Mouse (Mus musculus) cerebellum, adult 11-12 months (tissue): Measurements from ENCODE around the gene Vgll4.

Experiments
- DNase-seq: peaks from one replicate; pipeline ENCODE4 v3.0.0; 2022

Gene Vgll4

DNA sequence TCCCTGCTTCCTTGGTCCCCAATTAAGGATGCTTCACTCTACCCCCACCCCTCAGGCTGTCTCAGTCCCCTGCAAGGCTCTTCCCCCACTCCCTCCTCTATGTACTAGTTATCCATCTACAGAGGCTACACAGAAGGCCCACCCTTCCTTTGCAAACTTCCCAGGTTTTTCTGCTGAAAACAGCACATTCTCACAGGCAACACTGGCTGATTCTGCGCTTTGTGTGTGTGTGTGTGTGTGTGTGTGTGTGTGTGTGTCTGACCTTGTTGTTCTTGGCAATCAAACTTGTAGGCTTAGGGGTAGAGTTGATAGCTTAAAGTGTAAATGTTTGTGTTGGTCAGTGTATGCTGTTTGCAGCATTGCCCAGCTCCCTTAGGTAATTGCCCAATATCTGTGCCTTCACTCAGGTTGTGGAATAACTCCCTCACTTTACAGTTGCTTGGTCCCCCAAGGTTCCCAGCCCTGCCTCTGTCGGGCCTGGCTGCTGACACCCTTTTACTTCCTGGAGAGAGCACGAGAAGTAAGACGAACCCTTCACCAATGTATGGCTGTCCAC, 135.9 kb downstream of the Vgll4 start:
- no peak for DNase-seq

DNA sequence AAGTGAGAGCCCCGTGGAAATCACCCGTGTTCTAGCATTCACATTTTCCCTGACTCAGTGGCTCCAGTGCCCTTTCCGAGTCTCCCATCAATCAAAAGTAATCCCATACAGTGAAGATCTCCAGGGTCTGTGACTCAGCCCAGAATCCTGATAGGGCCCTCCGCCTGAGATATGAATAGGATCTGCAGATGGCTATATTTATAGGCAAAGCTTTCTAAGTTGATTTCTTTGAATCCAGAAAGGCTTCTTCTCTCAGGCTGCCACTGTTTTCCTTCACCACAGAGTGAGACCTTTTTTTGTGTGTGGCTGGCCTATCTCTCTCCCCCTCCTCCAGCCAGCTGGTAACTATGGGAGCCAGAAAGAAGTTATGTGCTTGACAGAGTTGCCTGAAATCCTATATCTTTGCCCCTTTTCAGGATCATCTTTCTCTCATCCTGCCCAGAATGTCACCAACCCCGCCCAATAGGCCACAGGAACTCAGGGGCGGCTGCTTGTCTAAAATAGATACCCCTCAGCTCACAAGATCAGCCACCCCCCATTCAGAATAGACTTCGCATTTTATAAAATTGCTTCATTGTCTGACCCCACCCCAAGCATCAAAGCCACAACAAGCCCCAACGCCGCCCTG, 136.6 kb downstream of the Vgll4 start:
- no peak for DNase-seq

DNA sequence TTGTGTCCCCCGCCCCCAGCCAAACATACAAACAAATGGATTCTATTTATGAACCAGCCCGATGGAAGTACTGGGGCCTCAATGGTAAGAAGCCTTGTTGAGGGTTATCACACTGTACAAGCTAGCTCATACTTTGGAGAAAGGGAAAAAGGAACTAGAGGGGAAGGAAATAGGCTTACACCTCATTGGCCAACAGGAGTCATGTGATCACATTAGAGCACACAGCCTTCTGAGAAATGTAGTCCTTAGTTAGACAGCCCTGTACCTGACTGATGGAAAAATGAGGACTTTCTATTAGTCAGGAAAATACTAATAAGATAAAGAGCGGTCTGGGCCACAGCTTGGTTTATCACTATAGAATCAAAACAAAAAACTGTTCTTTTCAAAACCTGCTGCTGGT, 138.0 kb downstream of the Vgll4 start:
- no peak for DNase-seq

DNA sequence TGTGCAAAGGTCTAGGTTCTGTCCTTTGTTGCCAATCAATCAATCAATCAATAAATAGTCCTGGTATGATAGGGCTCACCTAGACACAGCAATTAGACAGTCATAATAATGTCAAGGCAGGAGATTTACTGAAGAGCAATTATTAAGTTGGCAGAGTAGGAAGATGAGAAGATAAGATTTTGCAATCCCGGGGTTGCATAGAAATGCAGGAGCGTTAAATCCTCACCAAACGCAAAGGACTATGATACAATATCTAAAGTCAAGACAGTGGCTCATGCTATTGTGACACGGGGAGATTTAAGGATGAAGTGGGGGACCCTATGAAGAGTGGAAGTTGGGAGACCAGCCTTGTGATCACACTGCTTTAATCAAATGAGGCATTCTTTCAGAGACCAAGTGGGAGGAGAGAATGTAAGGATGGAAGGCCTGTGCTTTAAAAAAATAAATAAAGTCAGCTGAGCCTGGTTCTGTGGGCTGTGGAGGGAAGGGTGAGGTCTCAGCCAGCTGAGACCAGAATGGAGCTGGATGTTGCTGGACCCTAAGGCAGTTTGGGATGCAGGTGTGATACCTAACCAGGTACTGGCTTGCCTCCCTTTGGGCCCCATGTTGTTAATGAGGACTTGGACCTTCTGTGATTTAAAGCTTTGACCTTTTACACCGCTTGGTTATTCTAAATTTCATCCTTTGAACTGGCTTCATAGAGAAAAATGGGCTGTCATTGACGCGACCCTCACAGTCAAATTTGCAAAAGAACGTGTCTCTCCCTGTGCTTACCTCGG, 139.9 kb downstream of the Vgll4 start:
- no peak for DNase-seq

DNA sequence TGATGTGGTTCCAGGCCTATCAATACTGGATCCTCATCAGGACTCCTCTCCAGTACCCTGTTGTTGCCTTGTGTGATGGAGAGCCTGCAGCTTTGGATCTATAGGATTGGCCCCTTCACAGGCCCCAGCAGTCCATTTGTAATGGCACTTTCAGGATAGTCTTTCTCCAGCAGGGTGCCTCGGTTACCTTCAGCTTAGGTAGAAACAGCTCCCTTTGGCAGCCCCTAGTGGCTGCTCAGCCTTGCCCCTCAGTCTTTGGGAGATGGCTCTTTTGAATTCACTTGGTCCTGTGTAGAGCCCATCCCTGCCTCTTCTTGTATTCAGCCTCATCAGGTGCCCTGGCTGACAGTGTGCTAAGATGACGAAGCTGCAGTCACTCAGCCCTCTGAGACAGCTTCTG, 142.9 kb downstream of the Vgll4 start:
- no peak for DNase-seq

DNA sequence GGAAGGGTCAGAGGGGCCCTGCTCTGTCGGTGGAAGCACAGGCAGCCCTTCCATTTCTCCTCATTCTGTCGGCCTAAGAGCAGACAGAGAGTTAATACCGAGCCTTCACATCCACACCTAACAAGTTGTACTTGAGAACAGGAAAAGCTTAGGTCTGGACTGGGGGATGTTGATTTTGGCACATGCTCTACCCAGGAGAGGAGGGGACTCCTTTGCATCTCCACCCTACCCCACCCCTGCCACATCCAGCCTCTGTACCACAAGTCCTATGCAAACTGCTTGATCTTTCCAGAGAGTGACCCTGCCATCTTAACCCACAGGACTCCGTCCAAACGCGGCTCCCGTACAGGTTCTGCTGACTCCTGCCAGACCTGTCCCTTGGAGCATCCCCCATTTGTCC, 148.1 kb downstream of the Vgll4 start:
- no peak for DNase-seq

DNA sequence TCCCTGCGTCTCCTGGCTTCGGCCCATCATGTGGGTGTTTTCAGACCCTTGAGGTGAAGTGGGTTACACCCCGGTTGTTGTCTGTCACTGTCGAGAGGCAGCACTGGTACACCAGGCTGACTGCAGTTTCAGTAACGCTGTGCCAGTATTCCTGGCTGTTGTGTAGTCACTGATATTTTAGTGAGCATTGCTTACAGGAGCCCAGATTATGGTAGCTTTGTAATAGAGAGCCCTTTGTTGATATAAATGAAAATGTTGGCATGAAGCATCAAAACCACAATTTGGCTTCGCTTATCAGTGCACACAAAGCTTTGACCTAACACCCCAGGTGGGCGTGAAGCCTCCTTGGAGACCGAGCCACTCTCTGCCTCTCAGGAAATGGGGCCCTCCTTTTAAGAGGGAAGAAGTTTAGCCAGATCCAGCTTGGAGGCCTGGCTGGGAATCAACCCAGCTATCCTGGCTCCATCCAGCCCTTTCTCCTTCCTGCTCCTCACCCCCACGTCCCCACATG, 149.8 kb downstream of the Vgll4 start:
- no peak for DNase-seq

DNA sequence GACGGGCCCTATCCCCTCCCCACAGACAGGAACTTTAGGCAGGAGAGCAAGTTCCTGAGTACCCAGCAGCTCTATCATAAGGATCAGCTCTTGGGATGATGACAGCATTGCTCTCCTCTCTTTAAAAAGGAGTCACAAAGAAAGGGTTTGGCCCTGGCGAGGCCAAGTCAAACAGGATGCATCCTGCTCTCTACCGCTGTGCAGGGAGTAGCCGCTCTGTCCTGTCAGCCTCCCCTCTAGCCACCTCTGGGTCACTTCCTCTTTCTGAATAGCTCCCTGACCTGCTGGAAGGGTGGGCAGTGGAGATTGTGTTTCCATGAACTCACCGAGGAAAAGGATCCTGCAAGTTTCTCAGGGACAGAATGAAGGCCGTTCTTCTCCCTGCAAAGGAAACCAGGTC, 151.3 kb downstream of the Vgll4 start:
- no peak for DNase-seq

DNA sequence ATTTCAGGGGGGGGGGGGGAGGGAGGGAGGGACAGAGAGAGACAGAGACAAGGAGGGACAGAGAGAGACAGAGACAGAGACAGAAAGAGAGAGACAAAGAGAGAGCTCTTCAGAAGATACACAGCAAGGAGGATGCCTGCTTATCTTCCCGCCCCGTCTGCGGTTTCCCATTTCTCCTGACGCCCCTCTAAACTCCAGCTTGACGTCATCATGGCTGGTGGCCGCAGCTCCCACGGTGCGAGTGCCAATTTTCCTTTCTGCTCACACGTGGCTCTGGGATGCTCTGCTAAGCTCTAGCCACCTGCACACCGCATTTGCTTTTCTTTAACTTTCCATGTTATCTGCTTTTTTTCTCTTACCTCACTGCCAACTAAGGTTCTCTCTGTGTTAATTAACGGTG, 151.8 kb downstream of the Vgll4 start:
- no peak for DNase-seq

DNA sequence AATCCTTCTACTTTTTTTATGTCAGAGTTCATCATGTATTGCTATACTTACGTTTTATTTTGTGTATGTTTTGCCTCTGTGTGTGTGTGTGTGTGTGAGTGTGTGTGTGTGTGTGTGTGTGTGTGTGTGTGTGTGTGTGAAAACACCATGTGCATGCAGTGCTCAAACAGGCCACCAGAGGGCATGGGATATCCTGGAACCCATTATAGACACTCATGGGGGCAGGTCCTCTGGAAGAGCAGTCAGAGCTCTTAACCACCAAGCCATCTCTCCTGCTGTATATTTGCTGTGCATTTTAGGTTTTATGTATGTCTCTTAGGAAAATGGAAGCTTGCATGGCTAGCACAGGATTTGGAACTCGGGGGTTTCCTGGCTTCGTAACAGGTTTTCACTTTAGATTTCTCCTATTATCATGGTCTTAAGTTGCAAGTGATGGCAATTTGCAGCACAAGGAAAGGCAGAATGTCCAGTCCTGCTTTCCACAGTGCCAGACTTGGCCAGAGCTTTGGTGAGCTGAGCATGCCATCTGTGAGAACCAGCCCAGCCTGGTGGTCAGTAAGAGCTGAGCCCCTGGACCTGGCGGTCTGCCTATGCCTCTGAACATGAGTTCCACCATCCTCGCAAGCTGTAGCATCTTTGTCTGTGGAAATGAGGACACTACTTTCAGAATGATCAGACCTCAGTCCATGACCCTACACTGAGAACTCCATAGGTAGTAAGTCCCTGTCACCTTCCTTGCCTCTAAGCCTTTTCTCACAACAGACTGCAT, 154.7 kb downstream of the Vgll4 start:
- DNase-seq, result no peak

DNA sequence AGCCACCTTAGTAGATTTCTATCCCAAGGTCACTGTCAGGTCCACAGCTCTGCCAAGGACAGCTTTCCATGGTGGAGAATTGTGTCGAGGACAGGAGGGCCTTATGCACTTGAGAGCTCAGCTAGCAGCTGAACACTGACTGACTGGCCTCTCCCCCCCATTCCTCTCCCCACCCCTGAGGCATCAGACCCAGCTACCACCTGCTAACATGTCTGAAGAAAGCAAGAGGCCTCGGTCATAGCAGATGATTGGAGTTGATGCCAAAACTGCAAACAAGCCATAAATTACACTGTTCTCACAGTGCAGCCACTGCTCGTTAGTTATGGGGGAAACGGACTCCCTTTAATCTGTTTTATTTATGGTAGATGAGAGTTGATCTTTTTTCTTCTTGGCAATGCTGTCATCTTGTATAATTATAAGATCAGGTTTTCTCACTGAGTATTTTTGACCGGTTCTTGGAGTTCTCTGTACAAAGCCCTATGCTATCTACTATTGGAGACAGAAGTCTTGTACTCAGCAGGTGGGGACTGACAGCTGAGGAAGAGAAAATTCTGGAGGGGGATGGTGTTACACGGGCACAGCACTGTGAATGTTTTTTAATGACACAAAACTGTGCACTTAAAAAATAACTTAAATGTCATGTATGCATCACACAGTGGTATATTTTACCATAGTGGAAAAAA, 155.5 kb downstream of the Vgll4 start:
- no peak for DNase-seq

DNA sequence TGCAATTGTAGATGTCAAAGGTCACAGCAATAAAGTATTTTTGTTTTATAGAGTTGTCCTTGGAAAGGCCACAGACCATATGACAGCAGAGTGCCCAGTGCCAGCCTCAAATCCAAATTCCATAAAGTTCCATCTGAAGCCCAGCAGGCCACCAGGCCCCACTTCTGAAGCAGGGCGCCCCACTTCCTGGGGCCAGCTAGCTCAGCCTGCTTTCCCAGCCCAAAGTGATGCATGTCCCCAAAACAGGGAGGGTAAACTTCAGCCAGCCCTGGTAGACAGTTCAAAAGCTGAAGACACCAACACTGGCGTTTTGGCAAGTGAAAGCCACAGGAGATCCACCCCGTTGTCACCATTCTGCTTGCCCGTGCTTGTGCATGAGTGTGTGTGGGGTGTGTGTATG, 157.0 kb downstream of the Vgll4 start:
- no peak for DNase-seq

DNA sequence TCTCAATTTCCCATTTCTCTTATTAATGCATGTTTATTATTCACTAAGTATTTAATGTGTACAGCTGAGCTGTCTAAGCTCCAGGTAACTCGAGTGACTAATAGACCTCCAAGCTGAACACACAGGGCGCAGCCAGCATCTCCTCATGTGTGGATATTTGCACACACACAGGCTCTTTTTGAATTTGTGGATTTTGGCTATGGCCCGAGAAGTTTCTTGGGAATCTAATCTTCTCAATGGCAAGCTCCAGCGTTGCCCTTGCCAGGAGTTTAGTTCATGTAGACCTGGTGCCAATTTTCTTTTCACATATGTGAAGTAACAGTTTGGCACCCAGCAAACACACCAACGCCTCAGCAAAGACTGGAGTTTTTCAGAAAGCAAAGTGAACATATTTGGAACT, 157.5 kb downstream of the Vgll4 start:
- DNase-seq, result no peak
